Mouse (Mus musculus) Muller cell, postnatal 12 days (primary cell): ENCODE measurements at regions not wholly inside any gene's neighbourhood (a gene's known extent, or its start where the extent isn't known, plus 50 kb on each side); places are given as distances from the start of the nearest gene placed in this dataset.

Experiments used
- DNase-seq: peaks from one replicate; pipeline ENCODE4 v3.0.0-alpha.2; 2015; ENCODE audit errors: inconsistent ontology term

- DNase-seq, result peak; percentile 55
These were observed 231.0 kb upstream of the Krr1 start for GRCm38 (mm10) chr10:111741301-111741945.

GRCm38 (mm10) chr10:111743291-111743690, 229.2 kb upstream of the Krr1 start:
- DNase-seq, result no peak

- no peak for DNase-seq
These were observed 227.3 kb upstream of the Krr1 start for GRCm38 (mm10) chr10:111745116-111745515.

GRCm38 (mm10) chr10:111746067-111746878, 226.2 kb upstream of the Krr1 start:
- DNase-seq, result no peak

- no peak for DNase-seq
These were observed 225.5 kb upstream of the Krr1 start for GRCm38 (mm10) chr10:111746879-111747477.

- DNase-seq, result no peak
These were observed 224.0 kb upstream of the Krr1 start for GRCm38 (mm10) chr10:111748482-111748881.

- no peak for DNase-seq
These were observed 218.8 kb upstream of the Krr1 start for GRCm38 (mm10) chr10:111753646-111754045.

- DNase-seq, result no peak
These were observed 216.5 kb upstream of the Krr1 start for GRCm38 (mm10) chr10:111755964-111756363.

- DNase-seq, result no peak
These were observed 215.9 kb upstream of the Krr1 start for GRCm38 (mm10) chr10:111756528-111756927.

GRCm38 (mm10) chr10:111757689-111758088, 214.8 kb upstream of the Krr1 start:
- no peak for DNase-seq

GRCm38 (mm10) chr10:111759505-111759904, 213.0 kb upstream of the Krr1 start:
- DNase-seq, result no peak

- no peak for DNase-seq
These were observed 209.5 kb upstream of the Krr1 start for GRCm38 (mm10) chr10:111762751-111763528.

GRCm38 (mm10) chr10:111767011-111767720, 205.3 kb upstream of the Krr1 start:
- DNase-seq, result peak; percentile 81

GRCm38 (mm10) chr10:111767813-111768455, 204.5 kb upstream of the Krr1 start:
- peak; percentile 7 for DNase-seq

- peak; percentile 78 for DNase-seq
These were observed 202.9 kb upstream of the Krr1 start for GRCm38 (mm10) chr10:111769486-111770002.

GRCm38 (mm10) chr10:111770027-111770426, 202.4 kb upstream of the Krr1 start:
- peak; percentile 52 for DNase-seq

GRCm38 (mm10) chr10:111771010-111771409, 201.5 kb upstream of the Krr1 start:
- DNase-seq, result no peak

- peak; percentile 28 for DNase-seq
These were observed 194.9 kb upstream of the Krr1 start for GRCm38 (mm10) chr10:111777559-111777958.

GRCm38 (mm10) chr10:111778111-111778510, 194.4 kb upstream of the Krr1 start:
- no peak for DNase-seq

- DNase-seq, result no peak
These were observed 192.5 kb upstream of the Krr1 start for GRCm38 (mm10) chr10:111779956-111780355.
